Mouse (Mus musculus) stomach, postnatal 0 days (tissue): Measurements from ENCODE around the gene Ccnq.

Experiments
- CTCF ChIP-seq: IDR thresholded peaks from 2 replicates; pipeline ENCODE4 v1.5.1; 2016; ENCODE audit warnings: antibody characterized with exemption, low read depth, mild to moderate bottlenecking, moderate library complexity
- EP300 ChIP-seq: optimal IDR thresholded peaks from 2 replicates; pipeline ENCODE3; 2016; ENCODE audit warnings: antibody characterized with exemption

DNA sequence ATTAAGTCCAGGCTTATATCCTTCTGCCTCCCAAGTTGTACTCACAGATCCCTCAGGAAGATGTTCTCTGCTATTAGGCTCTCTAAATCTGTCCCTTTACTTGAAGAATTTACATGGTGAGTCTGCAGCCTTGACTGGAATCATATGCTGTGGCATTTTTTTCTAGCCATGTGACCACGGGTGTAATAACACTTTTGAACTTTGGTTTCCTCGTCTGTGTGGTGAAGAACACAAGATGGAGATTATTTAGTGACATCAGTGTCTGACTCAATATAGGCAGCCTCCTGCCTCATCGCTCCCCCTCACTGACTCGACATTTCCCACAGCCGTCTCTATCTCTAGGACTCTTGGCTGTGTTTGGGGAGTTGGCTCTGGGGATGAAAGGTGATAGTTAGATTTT, 48.4 kb downstream of the Ccnq start:
- TF ChIP-seq EP300 (no peak), CTCF (no peak)
